Mouse (Mus musculus) olfactory bulb, adult 2 months (tissue): ENCODE measurements around the gene Ccl7. TPM values are rescaled to one million over a fixed set of nuclear protein-coding genes. Genes with fewer than 3 reads are reported as not detected.

Source experiments
- H3K27ac ChIP-seq: fragments of 200-500 bp; 2 replicates; pipeline ENCODE4 v1.5.1; 2012; ENCODE audit warnings: low read depth, low read length; ENCODE audit not compliant: insufficient read depth
- H3K4me1 ChIP-seq: fragments of 200-500 bp; 2 replicates; pipeline ENCODE4 v1.6.1; 2012; ENCODE audit warnings: low read length; ENCODE audit not compliant: control insufficient read depth, insufficient read depth
- H3K4me3 ChIP-seq: fragments of 200-500 bp; 2 replicates; pipeline ENCODE4 v1.5.1; 2012; ENCODE audit warnings: mild to moderate bottlenecking, low read depth, low read length, moderate library complexity; ENCODE audit not compliant: insufficient read depth
- CTCF ChIP-seq: fragments of 200-500 bp; IDR thresholded peaks from 2 replicates; pipeline ENCODE4 v1.5.1; 2012; ENCODE audit warnings: low read depth, mild to moderate bottlenecking, low read length, moderate library complexity; ENCODE audit not compliant: insufficient read depth
- POLR2A ChIP-seq: fragments of 200-500 bp; IDR thresholded peaks from 2 replicates; pipeline ENCODE4 v1.6.1; 2012; ENCODE audit warnings: mild to moderate bottlenecking, low read depth, low read length, moderate library complexity; ENCODE audit not compliant: insufficient read depth
- WGBS: fragments of 180-500 bp; shearing (Covaris S2); methylation state at CpG from one replicate; pipeline ENCODE4 v1.1.7; 2018; 5-methylcytosine and 5-hydroxymethylcytosine counted together
- polyA plus RNA-seq: library from polyadenylated mRNA; stranded (reverse); fragments of >200 nt; gene quantifications from 2 replicates; pipeline ENCODE4 v1.2.4, GENCODE M21; 2012; ENCODE audit warnings: low replicate concordance; ENCODE audit not compliant: missing spikeins, insufficient read depth, insufficient read length

Ccl7 gene
- polyA plus RNA-seq, 1 experiment = not detected

DNA sequence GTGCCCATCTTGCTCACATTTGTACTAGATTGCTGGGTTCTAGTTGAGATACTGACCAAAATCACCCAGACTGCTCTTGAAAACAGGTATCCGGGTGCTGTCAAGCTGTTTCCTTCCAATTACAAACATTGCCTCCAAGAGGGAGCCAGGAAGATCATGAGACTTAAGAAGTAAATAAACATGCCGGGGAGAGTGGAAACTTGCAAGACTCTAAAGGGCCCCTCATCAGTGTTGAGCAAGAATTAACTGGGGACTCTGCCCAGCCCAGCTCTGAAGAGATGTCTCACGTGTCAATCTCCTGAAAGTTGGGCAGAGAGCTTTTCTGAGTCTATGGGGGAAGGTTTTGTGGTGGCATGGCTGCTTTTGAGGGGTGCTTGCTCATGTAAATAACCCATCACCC lies 31.5 kb downstream of the Ccl7 start:
- no peaks in the 10 kb centered on the region; the same call in 1 of the 2 replicates for H3K4me1 ChIP-seq
- 88% methylated on average over 3 of the region's 3 CpGs for WGBS
- H3K27ac ChIP-seq = no peak overlapping the region
- H3K4me3 ChIP-seq = no peak overlapping the region
- no peak for TF ChIP-seq POLR2A
- TF ChIP-seq CTCF = no peak

GRCm38 (mm10) chr11:82078136-82078730 lies 32.7 kb downstream of the Ccl7 start:
- no peak for TF ChIP-seq POLR2A
- no peak for TF ChIP-seq CTCF
- Histone ChIP-seq H3K4me1 (no peaks in the 10 kb centered on the region; the same call in 1 of the 2 replicates), H3K27ac (no peak overlapping the region)

GRCm38 (mm10) chr11:82080865-82081264 lies 35.4 kb downstream of the Ccl7 start:
- H3K27ac ChIP-seq = no peak overlapping the region
- no peaks in the 10 kb centered on the region; the same call in 1 of the 2 replicates for H3K4me1 ChIP-seq
- no peak overlapping the region for H3K4me3 ChIP-seq
- TF ChIP-seq CTCF = no peak
- no peak for TF ChIP-seq POLR2A
- 77% methylated on average over 3 of the region's 3 CpGs for WGBS

More at GRCm38 (mm10) chr11:82078136-82078730, 32.7 kb downstream of the Ccl7 start:
- H3K4me3 ChIP-seq = no peak overlapping the region

- H3K27ac ChIP-seq = no peak overlapping the region
- TF ChIP-seq POLR2A (no peak), CTCF (no peak)
- H3K4me3 ChIP-seq = no peak overlapping the region
- H3K4me1 ChIP-seq = no peaks in the 10 kb centered on the region
- 83% methylated on average over 3 of the region's 3 CpGs for WGBS
Observed at GRCm38 (mm10) chr11:82084360-82084759, 38.8 kb downstream of the Ccl7 start.

Other genes starting within 250 kb of the Ccl7 start
- gene 5530401A14Rik, start 185.0 kb upstream of the Ccl7 start, polyA plus RNA-seq = not detected in 2 replicates
- not detected in 2 replicates for gene Asic2, start 77.3 kb upstream of the Ccl7 start, polyA plus RNA-seq
- gene Ccl2, start 10.1 kb upstream of the Ccl7 start, polyA plus RNA-seq = not detected in 2 replicates
- gene Gm17268, start 7.2 kb upstream of the Ccl7 start, polyA plus RNA-seq = not detected in 2 replicates
- gene Ccl11, start 12.1 kb downstream of the Ccl7 start, polyA plus RNA-seq = not detected in 2 replicates
- gene Ccl12, start 56.1 kb downstream of the Ccl7 start, polyA plus RNA-seq = not detected in 2 replicates
- not detected in 2 replicates for gene Ccl8, start 69.5 kb downstream of the Ccl7 start, polyA plus RNA-seq